Mouse (Mus musculus) thymus, adult 2 months (tissue): ENCODE data around the gene Myo7a.

Experiments used
- CTCF ChIP-seq: fragments of 200-500 bp; IDR thresholded peaks from 2 replicates; pipeline ENCODE4 v1.5.1; 2012; ENCODE audit warnings: mild to moderate bottlenecking, control low read depth, low read length, moderate library complexity, borderline replicate concordance; ENCODE audit not compliant: control insufficient read depth, poor library complexity, insufficient read depth; ENCODE audit errors: extremely low read depth
- POLR2A ChIP-seq: fragments of 200-500 bp; IDR thresholded peaks from 2 replicates; pipeline ENCODE4 v1.6.1; 2012; ENCODE audit warnings: mild to moderate bottlenecking, low read length, control low read depth, moderate library complexity; ENCODE audit not compliant: control insufficient read depth, poor library complexity, insufficient read depth; ENCODE audit errors: extremely low read depth

DNA sequence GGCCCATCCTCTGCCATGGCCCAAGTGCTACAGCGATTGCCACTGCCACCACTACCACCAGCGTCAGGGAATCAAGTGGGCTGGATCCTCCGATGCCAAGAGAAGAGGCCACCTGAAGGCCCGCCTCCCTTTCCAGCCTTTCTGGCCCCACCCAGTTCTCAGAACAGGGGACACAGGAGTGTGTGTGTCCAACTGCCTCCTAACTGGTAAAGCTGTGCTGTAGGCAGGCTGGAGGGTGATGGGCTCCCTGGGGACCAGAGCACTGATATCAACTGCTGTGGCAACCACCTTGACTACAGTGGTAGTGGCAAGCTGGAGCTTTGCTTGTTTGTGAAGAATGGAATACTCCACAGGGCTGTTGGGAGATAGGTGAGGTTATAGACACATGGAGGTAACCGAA is 26.1 kb upstream of the Myo7a start, which contains the start of gene Omp:
- TF ChIP-seq POLR2A: no peak
- no peak for TF ChIP-seq CTCF
